Mouse (Mus musculus): ENCODE measurements around the gene Aox3. TPM values are rescaled to one million over a fixed set of nuclear protein-coding genes. Genes with fewer than 3 reads are reported as not detected.

Gene Aox3
- polyA plus RNA-seq, 1 experiment from 2014 or later = 0.32 TPM

GRCm38 (mm10) chr1:58097338-58097737 lies 15.6 kb upstream of the Aox3 start:
- WGBS = 94% methylated on average over 6 of the region's 6 CpGs
- no peaks in the 10 kb centered on the region for H3K36me3 ChIP-seq (replicated peaks; ENCODE audit: control insufficient read depth, insufficient read depth)

GRCm38 (mm10) chr1:58099119-58099518 lies 13.8 kb upstream of the Aox3 start:
- no peaks in the 10 kb centered on the region for H3K36me3 ChIP-seq (replicated peaks; ENCODE audit: control insufficient read depth, insufficient read depth)
- H3K27ac ChIP-seq = no peak overlapping the region
- H3K4me3 ChIP-seq (replicated peaks; ENCODE audit: low read length) = no peak overlapping the region
- no peak for DNase-seq (ENCODE audit: low spot score)
- H3K9ac ChIP-seq = no peak overlapping the region
- no peak for ATAC-seq (ENCODE audit: low FRiP score)
- H3K4me1 ChIP-seq (replicated peaks; ENCODE audit: control insufficient read depth, insufficient read depth, low read length) = no peaks in the 10 kb centered on the region
- H3K4me2 ChIP-seq (replicated peaks) = no peak overlapping the region
- H3K9me3 ChIP-seq (ENCODE audit: control insufficient read depth, low read length) = no peaks in the 10 kb centered on the region
- no peaks in the 10 kb centered on the region for H3K27me3 ChIP-seq (ENCODE audit: control insufficient read depth, insufficient read depth, low read length)

More at GRCm38 (mm10) chr1:58097338-58097737, 15.6 kb upstream of the Aox3 start:
- Histone ChIP-seq H3K4me3 (replicated peaks; ENCODE audit: low read length) (no peak overlapping the region), H3K9ac (no peak overlapping the region), H3K4me1 (replicated peaks; ENCODE audit: control insufficient read depth, insufficient read depth, low read length) (no peaks in the 10 kb centered on the region), H3K27me3 (ENCODE audit: control insufficient read depth, insufficient read depth, low read length) (no peaks in the 10 kb centered on the region), H3K4me2 (replicated peaks) (no peak overlapping the region), H3K9me3 (ENCODE audit: control insufficient read depth, low read length) (no peaks in the 10 kb centered on the region), H3K27ac (no peak overlapping the region)
- ATAC-seq (ENCODE audit: low FRiP score) (no peak), DNase-seq (ENCODE audit: low spot score) (no peak)

GRCm38 (mm10) chr1:58101531-58102146 lies 11.3 kb upstream of the Aox3 start:
- no peaks in the 10 kb centered on the region for H3K36me3 ChIP-seq (replicated peaks; ENCODE audit: control insufficient read depth, insufficient read depth)
- no peaks in the 10 kb centered on the region for H3K27me3 ChIP-seq (ENCODE audit: control insufficient read depth, insufficient read depth, low read length)
- H3K4me1 ChIP-seq (replicated peaks; ENCODE audit: control insufficient read depth, insufficient read depth, low read length) = no peaks in the 10 kb centered on the region
- H3K4me2 ChIP-seq (replicated peaks) = no peak overlapping the region
- H3K9ac ChIP-seq = no peak overlapping the region
- no peaks in the 10 kb centered on the region for H3K9me3 ChIP-seq (ENCODE audit: control insufficient read depth, low read length)
- DNase-seq (ENCODE audit: low spot score) (no peak), ATAC-seq (ENCODE audit: low FRiP score) (no peak)
- no peak overlapping the region for H3K4me3 ChIP-seq (replicated peaks; ENCODE audit: low read length)
- 80% methylated on average over 2 of the region's 2 CpGs for WGBS
- no peak overlapping the region for H3K27ac ChIP-seq

GRCm38 (mm10) chr1:58102494-58102893 lies 10.4 kb upstream of the Aox3 start:
- Histone ChIP-seq H3K9me3 (ENCODE audit: control insufficient read depth, low read length) (no peaks in the 10 kb centered on the region), H3K27me3 (ENCODE audit: control insufficient read depth, insufficient read depth, low read length) (no peaks in the 10 kb centered on the region), H3K27ac (no peak overlapping the region), H3K4me2 (replicated peaks) (no peak overlapping the region), H3K36me3 (replicated peaks; ENCODE audit: control insufficient read depth, insufficient read depth) (no peaks in the 10 kb centered on the region), H3K4me3 (replicated peaks; ENCODE audit: low read length) (no peak overlapping the region), H3K9ac (no peak overlapping the region), H3K4me1 (replicated peaks; ENCODE audit: control insufficient read depth, insufficient read depth, low read length) (no peaks in the 10 kb centered on the region)
- no peak for ATAC-seq (ENCODE audit: low FRiP score)
- WGBS = 88% methylated on average over 7 of the region's 7 CpGs
- DNase-seq (ENCODE audit: low spot score) = no peak

- no peak overlapping the region for H3K27ac ChIP-seq
- WGBS = 91% methylated on average over 6 of the region's 6 CpGs
- no peaks in the 10 kb centered on the region for H3K9me3 ChIP-seq (ENCODE audit: control insufficient read depth, low read length)
- ATAC-seq (ENCODE audit: low FRiP score) (no peak), DNase-seq (ENCODE audit: low spot score) (no peak)
- no peak overlapping the region for H3K9ac ChIP-seq
- H3K4me2 ChIP-seq (replicated peaks) = no peak overlapping the region
- no peaks in the 10 kb centered on the region for H3K27me3 ChIP-seq (ENCODE audit: control insufficient read depth, insufficient read depth, low read length)
- H3K36me3 ChIP-seq (replicated peaks; ENCODE audit: control insufficient read depth, insufficient read depth) = no peaks in the 10 kb centered on the region
- H3K4me3 ChIP-seq (replicated peaks; ENCODE audit: low read length) = no peak overlapping the region
- H3K4me1 ChIP-seq (replicated peaks; ENCODE audit: control insufficient read depth, insufficient read depth, low read length) = no peaks in the 10 kb centered on the region
Observed at GRCm38 (mm10) chr1:58105685-58106084, 7.2 kb upstream of the Aox3 start.

GRCm38 (mm10) chr1:58107066-58107465 lies 5.9 kb upstream of the Aox3 start:
- Histone ChIP-seq H3K9me3 (ENCODE audit: control insufficient read depth, low read length) (no peaks in the 10 kb centered on the region), H3K4me3 (replicated peaks; ENCODE audit: low read length) (no peak overlapping the region), H3K9ac (no peak overlapping the region), H3K27me3 (ENCODE audit: control insufficient read depth, insufficient read depth, low read length) (no peaks in the 10 kb centered on the region), H3K36me3 (replicated peaks; ENCODE audit: control insufficient read depth, insufficient read depth) (no peaks in the 10 kb centered on the region), H3K27ac (no peak overlapping the region), H3K4me1 (replicated peaks; ENCODE audit: control insufficient read depth, insufficient read depth, low read length) (no peaks in the 10 kb centered on the region), H3K4me2 (replicated peaks) (no peak overlapping the region)
- no peak for ATAC-seq (ENCODE audit: low FRiP score)
- DNase-seq (ENCODE audit: low spot score) = no peak
- WGBS = 93% methylated on average over 2 of the region's 2 CpGs

GRCm38 (mm10) chr1:58110241-58110640 lies 2.7 kb upstream of the Aox3 start:
- DNase-seq (ENCODE audit: low spot score) = no peak
- Histone ChIP-seq H3K27me3 (ENCODE audit: control insufficient read depth, insufficient read depth, low read length) (no peaks in the 10 kb centered on the region), H3K9ac (no peak overlapping the region), H3K4me2 (replicated peaks) (no peak overlapping the region), H3K9me3 (ENCODE audit: control insufficient read depth, low read length) (no peaks in the 10 kb centered on the region), H3K36me3 (replicated peaks; ENCODE audit: control insufficient read depth, insufficient read depth) (no peaks in the 10 kb centered on the region), H3K4me3 (replicated peaks; ENCODE audit: low read length) (no peak overlapping the region), H3K27ac (no peak overlapping the region), H3K4me1 (replicated peaks; ENCODE audit: control insufficient read depth, insufficient read depth, low read length) (no peaks in the 10 kb centered on the region)
- ATAC-seq (ENCODE audit: low FRiP score) = no peak
- WGBS = 92% methylated on average over 5 of the region's 5 CpGs

GRCm38 (mm10) chr1:58111315-58111714 lies 1.6 kb upstream of the Aox3 start:
- Histone ChIP-seq H3K27ac (no peak overlapping the region), H3K9ac (no peak overlapping the region), H3K27me3 (ENCODE audit: control insufficient read depth, insufficient read depth, low read length) (no peaks in the 10 kb centered on the region), H3K36me3 (replicated peaks; ENCODE audit: control insufficient read depth, insufficient read depth) (no peaks in the 10 kb centered on the region), H3K9me3 (ENCODE audit: control insufficient read depth, low read length) (no peaks in the 10 kb centered on the region), H3K4me2 (replicated peaks) (no peak overlapping the region), H3K4me3 (replicated peaks; ENCODE audit: low read length) (no peak overlapping the region), H3K4me1 (replicated peaks; ENCODE audit: control insufficient read depth, insufficient read depth, low read length) (no peaks in the 10 kb centered on the region)
- DNase-seq (ENCODE audit: low spot score) = no peak
- 78% methylated on average over 4 of the region's 4 CpGs for whole genome bisulfite sequencing
- ATAC-seq (ENCODE audit: low FRiP score) = no peak

GRCm38 (mm10) chr1:58113441-58113840 lies 511 bp downstream of the Aox3 start:
- Histone ChIP-seq H3K9me3 (ENCODE audit: control insufficient read depth, low read length) (no peaks in the 10 kb centered on the region), H3K27ac (no peak overlapping the region), H3K4me2 (replicated peaks) (no peak overlapping the region), H3K36me3 (replicated peaks; ENCODE audit: control insufficient read depth, insufficient read depth) (no peaks in the 10 kb centered on the region), H3K4me3 (replicated peaks; ENCODE audit: low read length) (no peak overlapping the region), H3K9ac (no peak overlapping the region), H3K27me3 (ENCODE audit: control insufficient read depth, insufficient read depth, low read length) (no peaks in the 10 kb centered on the region), H3K4me1 (replicated peaks; ENCODE audit: control insufficient read depth, insufficient read depth, low read length) (no peaks in the 10 kb centered on the region)
- no peak for ATAC-seq (ENCODE audit: low FRiP score)
- DNase-seq (ENCODE audit: low spot score) = no peak

- Histone ChIP-seq H3K4me2 (replicated peaks) (no peak overlapping the region), H3K9ac (no peak overlapping the region), H3K36me3 (replicated peaks; ENCODE audit: control insufficient read depth, insufficient read depth) (no peaks in the 10 kb centered on the region), H3K27me3 (ENCODE audit: control insufficient read depth, insufficient read depth, low read length) (no peaks in the 10 kb centered on the region), H3K4me3 (replicated peaks; ENCODE audit: low read length) (no peak overlapping the region), H3K4me1 (replicated peaks; ENCODE audit: control insufficient read depth, insufficient read depth, low read length) (no peaks in the 10 kb centered on the region), H3K27ac (no peak overlapping the region), H3K9me3 (ENCODE audit: control insufficient read depth, low read length) (no peaks in the 10 kb centered on the region)
- ATAC-seq (ENCODE audit: low FRiP score) (no peak), DNase-seq (ENCODE audit: low spot score) (no peak)
- 73% methylated on average over 6 of the region's 6 CpGs for WGBS
Observed at GRCm38 (mm10) chr1:58114021-58114560, 1.2 kb downstream of the Aox3 start.

Data from hindbrain, embryonic 14.5 days (tissue).